Mouse (Mus musculus) lung, postnatal 25 days (tissue): ENCODE data around the gene Edem3.
A peak's percentile ranks its signal among the peaks of the same experiment; 100 is the strongest.
"Not testable (repeated sequence)": the region's sequence is repeated elsewhere in the genome, so short reads cannot be mapped to it uniquely, and the experiment has no call there.

Source experiments
- DNase-seq: peaks from one replicate; pipeline ENCODE4 v3.0.0; 2022; ENCODE audit warnings: low spot score

The Edem3 gene

DNA sequence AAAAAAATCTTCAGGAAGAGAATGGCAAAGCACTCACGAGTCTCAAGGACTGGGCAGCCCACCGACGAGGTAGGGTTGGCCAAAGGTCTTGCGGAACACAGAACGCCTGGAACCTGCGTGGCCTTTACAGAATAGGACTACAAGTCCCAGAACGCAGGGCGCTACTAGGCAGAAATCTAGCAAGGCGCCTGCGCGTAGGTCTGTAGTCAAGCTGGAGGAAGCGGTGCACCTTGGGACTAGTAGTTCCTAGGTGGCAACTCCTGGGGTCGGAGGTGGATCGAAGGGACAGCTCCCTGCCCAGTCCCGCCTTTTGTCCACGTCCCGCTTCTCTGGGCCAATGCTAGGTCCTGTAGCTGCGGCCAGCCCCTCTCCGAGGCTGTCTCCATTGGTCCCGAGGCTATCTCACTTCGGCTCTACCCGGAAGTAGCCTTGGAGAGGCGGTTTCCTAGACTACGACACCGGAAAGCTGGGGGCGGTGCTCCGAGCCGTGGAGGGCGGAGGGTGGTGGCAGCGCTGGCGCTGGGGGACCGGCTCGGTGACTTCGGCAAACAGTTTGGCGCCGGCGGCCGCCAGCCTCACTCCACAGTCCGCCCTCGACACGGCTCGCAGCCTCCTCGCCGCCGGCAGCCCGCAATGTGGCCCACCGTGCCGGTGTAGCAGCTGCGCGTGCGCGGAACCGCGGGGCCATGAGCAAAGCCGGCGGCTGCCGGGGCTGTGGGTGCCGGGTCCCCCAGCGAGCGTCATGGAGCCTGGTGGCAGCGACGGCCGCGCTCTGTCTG lies at the start of gene Edem3:
Gene Edem3 (plus strand): TSS at position 491 of the 779 bp plus-strand sequence.
- peak; percentile 100 for DNase-seq

DNA sequence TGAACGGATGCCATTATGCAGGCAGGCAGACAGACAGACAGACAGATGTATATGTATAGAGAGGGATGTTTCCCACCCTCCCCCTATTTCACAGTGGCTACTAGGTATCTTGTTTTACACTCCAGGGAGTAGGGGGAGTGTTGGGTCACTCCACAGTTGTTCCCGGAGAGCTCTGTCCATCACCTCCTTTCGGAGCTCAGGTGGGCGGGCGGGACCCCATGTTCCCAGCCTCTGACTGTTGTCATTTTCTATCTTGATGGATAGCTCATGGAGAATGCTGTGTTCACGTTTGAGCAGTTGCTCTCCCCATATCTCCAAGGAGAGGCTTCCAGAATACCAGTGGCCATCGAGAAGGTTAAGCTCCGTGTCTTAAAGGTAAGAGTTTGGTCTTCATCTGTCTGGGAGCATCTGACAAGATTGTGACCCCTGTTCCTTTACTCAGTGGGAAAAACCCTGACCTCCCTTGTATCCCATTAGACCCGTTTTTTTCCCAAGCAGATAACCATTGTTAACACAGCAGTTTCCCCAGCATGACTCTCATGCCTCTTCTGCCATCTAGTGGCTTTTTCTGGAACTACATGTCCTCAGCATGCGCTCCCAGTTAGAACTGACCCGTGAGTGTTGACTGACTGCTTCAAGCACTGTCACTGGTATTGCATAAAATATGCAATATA lies 49.3 kb upstream of the Edem3 start:
- DNase-seq = peak; percentile 90

- no peak for DNase-seq
Measured at GRCm38 (mm10) chr1:151706397-151706752, 48.8 kb upstream of the Edem3 start.

GRCm38 (mm10) chr1:151708966-151709733 lies 46.0 kb upstream of the Edem3 start:
- no peak for DNase-seq

- no peak for DNase-seq
Measured at GRCm38 (mm10) chr1:151709734-151710022, 45.5 kb upstream of the Edem3 start.

- no peak for DNase-seq
Measured at GRCm38 (mm10) chr1:151710424-151711055, 44.6 kb upstream of the Edem3 start.

GRCm38 (mm10) chr1:151711062-151711461 lies 44.1 kb upstream of the Edem3 start:
- DNase-seq = no peak

- no peak for DNase-seq
Measured at GRCm38 (mm10) chr1:151712664-151713063, 42.5 kb upstream of the Edem3 start.

DNA sequence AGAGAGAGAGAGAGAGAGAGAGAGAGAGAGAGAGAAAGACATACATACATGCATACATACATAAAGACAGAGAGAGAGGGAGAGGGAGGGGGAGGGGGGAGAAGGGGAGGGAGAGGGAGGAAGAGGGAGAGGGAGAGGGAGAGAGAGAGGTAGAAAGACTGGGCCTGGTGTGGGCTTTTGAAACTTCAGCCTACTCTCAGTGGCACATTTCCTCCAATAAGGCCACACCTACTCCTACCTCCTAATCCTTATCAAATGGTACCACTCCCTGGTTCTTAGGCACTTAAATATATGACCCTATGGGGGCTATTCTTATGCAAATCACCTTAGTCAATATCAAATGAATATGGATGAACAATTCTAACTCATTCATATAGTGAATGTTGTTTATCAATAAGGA lies 41.5 kb upstream of the Edem3 start:
- DNase-seq = no peak

DNA sequence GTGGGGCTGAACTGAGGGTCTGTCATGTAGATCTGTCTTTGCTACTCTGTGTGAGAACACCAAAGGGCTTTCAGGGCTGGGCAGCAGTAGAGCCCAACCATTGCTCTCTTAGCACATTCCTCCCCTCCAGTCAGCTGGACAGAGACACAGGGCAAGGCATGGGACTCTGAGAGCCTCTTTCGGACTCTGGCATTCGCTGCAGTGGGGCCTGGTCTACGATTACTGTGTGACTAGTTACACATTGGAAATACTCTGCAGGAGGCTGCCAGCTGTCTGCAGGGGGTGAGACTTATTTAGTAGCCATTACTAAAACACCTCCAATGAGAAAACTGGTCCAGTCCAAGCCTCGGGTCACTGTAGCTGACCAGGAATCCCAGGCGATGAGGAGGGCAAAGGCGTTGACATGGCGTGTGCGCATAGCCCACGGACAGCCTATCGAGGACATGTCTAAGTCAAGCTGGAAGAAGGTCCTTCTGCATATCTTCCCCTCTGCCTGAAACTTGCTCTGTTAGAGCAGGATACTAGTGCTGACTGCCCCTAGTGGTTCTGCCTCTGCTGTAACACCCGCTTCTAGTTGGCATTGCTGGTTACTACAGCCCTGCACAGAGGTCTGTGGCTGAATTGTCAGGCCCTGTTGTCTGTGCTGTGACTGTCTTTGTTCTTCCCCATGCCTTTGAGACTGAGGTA lies 39.0 kb upstream of the Edem3 start:
- no peak for DNase-seq

DNA sequence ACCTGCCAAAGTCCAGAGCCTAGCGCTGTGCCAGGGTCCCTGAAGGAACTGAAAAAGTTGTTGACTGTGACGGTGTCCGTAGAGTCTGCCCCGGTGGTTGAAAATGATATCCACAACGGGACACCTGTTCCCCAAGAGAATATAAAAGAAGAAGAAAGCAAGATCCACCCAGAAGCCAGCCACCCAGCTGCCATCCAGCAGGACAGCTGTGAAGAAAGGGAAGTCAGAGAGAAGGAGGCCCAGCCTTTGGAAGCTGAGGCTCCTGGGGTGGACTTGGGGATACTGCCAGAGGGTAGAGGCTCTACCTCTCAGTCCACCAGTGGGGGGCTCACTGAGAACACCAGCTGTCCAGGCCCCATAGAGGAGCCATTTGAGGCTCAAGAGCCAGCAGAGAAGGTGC lies 37.5 kb upstream of the Edem3 start:
- no peak for DNase-seq

- no peak for DNase-seq
Measured at GRCm38 (mm10) chr1:151718575-151718974, 36.6 kb upstream of the Edem3 start.

GRCm38 (mm10) chr1:151719911-151720310 lies 35.3 kb upstream of the Edem3 start:
- DNase-seq = no peak

DNA sequence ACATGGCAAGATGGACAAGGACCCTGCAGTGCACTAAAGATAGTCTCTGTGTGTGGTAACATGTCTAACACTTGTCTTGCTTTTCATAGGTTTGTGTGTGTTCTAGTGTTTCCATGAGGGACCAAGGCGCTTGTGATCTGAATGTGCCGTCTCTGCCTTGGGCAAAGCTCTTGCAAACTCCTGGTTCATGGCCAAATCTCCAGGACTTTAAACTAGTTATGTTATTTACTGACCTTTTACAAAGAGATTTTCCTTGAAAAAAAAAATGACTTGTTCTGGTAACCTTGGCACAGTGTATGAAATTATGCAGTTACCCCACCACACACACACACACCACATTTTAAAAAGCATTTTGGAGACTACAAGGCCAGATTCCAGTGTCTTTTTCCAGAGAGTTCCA lies 34.6 kb upstream of the Edem3 start:
- DNase-seq = no peak

- DNase-seq = peak; percentile 31
Measured at GRCm38 (mm10) chr1:151721357-151721983, 33.7 kb upstream of the Edem3 start.

GRCm38 (mm10) chr1:151723771-151724170 lies 31.4 kb upstream of the Edem3 start:
- no peak for DNase-seq

DNA sequence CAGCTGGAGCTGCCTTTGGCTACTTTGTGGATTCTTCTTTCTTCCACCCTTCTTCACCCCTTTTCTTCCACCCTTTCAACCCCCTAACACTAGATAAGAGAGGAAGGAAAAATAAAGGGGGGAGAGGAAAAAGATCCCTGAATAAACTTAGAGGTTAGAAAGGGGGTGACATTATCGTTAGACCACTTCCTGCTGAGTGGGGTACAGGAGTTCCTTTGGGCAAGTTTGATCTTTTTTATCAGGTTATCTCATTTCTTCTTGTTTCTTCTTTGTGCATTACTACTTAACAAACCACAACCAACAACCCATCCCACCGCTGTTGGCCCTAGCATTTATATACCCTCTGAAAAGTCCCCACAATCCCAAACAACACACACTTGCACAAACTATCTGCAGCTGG lies 29.6 kb upstream of the Edem3 start:
- no peak for DNase-seq

- DNase-seq = no peak
Measured at GRCm38 (mm10) chr1:151726358-151726757, 28.8 kb upstream of the Edem3 start.

- no peak for DNase-seq
Measured at GRCm38 (mm10) chr1:151728141-151728540, 27.0 kb upstream of the Edem3 start.

GRCm38 (mm10) chr1:151737146-151737545 lies 18.0 kb upstream of the Edem3 start:
- DNase-seq = no peak

DNA sequence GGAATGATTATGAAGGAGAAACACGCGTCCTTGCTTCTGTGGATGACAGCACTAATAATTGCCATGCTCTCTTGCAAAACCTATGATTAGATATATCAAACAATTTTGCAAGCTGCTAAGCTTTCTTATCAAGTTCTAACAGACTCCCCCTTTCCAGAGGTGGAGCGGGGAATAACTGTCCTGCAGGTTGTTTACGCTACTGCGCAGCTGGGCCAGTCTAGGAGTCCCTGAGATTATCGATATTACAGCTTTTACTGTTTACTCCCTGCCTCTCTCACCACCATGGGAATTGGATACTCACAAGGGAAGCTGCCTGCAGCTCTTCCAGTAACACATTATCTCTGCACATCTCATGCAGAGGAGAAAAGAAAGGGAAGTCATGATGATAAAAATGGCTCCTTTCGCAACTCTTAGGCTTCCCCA lies 14.0 kb upstream of the Edem3 start:
- no peak for DNase-seq

- DNase-seq = not testable (repeated sequence)
Measured at GRCm38 (mm10) chr1:151749894-151750293, 5.3 kb upstream of the Edem3 start.
